Mouse (Mus musculus): Measurements from ENCODE around the gene Atcay.

- TF ChIP-seq CTCF (IDR thresholded peaks at IDR 0.05; ENCODE audit: insufficient read depth, low read depth, low read length) (no peak), POLR2A (IDR thresholded peaks at IDR 0.05; ENCODE audit: insufficient read depth, low read depth, low read length) (no peak)
Measured at GRCm38 (mm10) chr10:81273842-81274241, 43.2 kb upstream of the Atcay start.
